Mouse (Mus musculus): ENCODE measurements around the gene Exph5. TPM values are rescaled to one million over a fixed set of nuclear protein-coding genes. Genes with fewer than 3 reads are reported as not detected.

Gene Exph5
- total RNA-seq, 4 experiments from 2014 or later = 1.9 to 4.1 (median 2.8) TPM

DNA sequence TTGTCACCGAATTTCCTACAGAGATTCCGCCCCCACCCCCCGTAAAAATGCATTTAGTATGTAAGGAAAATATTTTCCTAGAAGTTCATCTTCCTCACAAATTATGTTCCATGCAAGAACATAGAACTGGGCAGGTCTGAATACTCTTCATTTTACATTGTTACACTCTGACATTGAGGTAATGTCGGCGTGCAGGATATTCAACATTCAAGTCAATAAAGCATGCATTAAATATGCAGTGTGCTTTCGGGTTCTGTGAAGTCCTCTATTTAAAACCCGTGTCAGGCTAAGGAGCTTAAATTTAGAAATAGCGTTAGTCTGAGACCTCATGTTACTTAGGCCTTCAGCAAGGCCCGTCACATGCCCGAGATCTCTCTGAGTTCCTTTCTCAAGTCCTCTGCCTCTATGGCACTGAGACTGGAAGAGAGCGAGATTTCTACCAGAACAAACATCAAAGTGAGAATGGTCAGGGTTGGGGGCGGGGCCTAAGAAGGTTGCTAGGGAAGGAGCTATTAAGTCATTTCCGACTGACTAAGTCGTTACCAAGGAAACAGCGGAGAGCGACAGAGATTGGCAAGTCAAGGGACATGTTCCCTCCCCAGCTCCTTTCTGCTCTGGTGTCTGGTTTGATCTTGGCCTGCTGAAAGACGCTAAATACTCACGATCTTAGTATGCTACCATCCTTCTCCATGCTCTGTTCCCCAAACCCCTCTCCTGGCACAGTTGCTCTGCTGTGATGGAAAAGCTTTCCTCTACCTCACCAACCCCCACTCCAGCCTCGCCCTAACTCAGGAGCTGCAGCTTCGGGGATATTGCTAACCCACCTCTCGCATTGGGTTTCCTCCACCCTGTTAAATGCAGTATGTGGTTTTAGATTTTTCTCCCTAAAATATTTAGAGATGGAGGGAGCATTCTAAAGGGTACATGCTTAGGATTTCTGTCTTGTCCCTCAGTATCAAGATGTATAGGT, 103.6 kb downstream of the Exph5 start:
- DNase-seq (ENCODE audit: low spot score in 2 of 2) = peak; percentile 23 to 30

GRCm38 (mm10) chr9:53408548-53408947, 107.1 kb downstream of the Exph5 start:
- no peak for DNase-seq (ENCODE audit: low spot score in 2 of 2)

- no peak for DNase-seq (ENCODE audit: low spot score in 2 of 2)
Observed at GRCm38 (mm10) chr9:53408953-53409361, 107.5 kb downstream of the Exph5 start.

DNA sequence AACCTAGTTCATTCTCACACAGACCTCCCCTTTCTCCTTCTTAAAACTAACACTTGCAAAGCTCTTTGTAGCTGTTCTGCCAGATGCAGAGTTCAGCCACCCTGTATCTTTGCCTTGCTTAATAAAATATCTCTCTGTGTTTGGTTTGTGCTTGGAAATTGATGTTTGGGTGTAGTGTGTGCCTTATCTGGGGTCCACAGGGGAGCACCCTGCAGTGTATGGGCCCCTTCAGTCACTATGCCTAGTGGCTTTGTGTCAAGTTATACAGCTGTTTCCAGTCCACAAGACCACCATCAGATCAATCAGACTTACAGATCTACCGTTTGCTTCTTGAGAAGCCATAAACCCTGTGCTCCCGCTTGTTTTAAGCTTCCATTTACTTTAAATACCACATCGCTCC, 108.0 kb downstream of the Exph5 start:
- DNase-seq (ENCODE audit: low spot score in 2 of 2) = no peak

DNA sequence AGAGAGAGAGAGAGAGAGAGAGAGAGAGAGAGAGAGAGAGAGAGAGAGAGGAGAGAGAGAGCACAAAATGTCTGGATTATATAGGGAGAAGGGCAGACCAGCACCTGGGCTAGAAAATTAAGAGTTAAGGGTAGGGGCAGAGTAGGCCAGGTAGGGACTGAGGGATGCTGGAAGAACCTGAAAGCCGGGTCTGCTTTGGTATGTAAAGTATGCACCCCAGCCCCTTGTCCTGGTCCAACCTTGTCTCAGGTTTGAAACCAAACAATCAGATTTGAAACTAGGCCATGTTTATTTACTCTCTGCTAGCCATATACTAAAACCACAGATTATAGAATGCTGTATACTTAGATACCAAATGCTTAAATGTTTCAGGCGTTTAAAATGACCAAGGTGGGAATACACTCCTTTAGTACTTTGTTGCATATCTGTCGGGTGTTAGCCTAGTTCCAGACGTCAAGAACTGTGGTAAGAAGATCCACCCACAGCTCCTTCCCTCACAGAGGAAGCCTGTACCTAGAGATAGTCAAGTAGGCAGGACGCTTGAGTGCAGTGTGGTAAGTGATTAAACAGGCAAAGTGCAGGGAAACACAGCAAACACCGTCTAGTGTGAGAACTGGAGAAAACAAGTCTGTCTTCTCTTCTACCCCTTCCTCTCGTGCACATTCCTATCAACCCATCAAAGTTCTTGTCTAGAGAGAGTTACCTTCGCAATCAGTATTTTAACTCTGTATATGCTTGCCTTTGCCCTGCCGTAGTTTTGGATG, 120.8 kb downstream of the Exph5 start:
- DNase-seq (ENCODE audit: low spot score in 2 of 2) = no peak

GRCm38 (mm10) chr9:53426726-53427125, 125.3 kb downstream of the Exph5 start:
- DNase-seq (ENCODE audit: low spot score in 2 of 2) = no peak

Small RNA genes lying within 50 kb of the gene (microRNA-seq; reads per million reads assigned to microRNA genes)
- gene Mir130c = not detected

Other genes with a start within 250 kb of the Exph5 start
- gene Ddx10, start 53.6 kb upstream of the Exph5 start, total RNA-seq (2022) = 10 to 100 TPM in 2 of 4 experiments, 1 to 10 TPM in 2; 7.9 to 11.7 (median 9.2) TPM
- gene Kdelc2, start 82.4 kb downstream of the Exph5 start, total RNA-seq (2022) = 1 to 10 TPM; 3.0 to 4.3 (median 3.8) TPM
- not detected for gene 4930550C14Rik, start 100.7 kb downstream of the Exph5 start, total RNA-seq (2022)
- gene Atm, start 235.1 kb downstream of the Exph5 start, total RNA-seq (2022) = 1 to 10 TPM; 4.8 to 6.0 (median 5.4) TPM
- 1 to 10 TPM; 5.4 to 5.8 (median 5.4) TPM for gene Npat, start 235.4 kb downstream of the Exph5 start, total RNA-seq (2022)

Data from gastrocnemius, adult 8-10 months (tissue).